Mouse (Mus musculus) monocyte, adult 5-6 weeks (primary cell): ENCODE measurements at regions not wholly inside any gene's neighbourhood (a gene's known extent, or its start where the extent isn't known, plus 50 kb on each side); places are given as distances from the start of the nearest gene placed in this dataset.

Experiments used
- ATAC-seq: fragments of 153-309, 156-312 bp; replicated peaks from 2 replicates; pipeline ENCODE4 v1.8.0; 2017; ENCODE audit warnings: mild to moderate bottlenecking; ENCODE audit not compliant: low TSS enrichment, insufficient number of reproducible peaks, severe bottlenecking, poor library complexity, low FRiP score

- ATAC-seq = no peak
Measured at GRCm38 (mm10) chr9:14199116-14199515, 75.8 kb upstream of the Sesn3 start.

- no peak for ATAC-seq
Measured at GRCm38 (mm10) chr9:14199983-14200700, 74.7 kb upstream of the Sesn3 start.

- ATAC-seq = no peak
Measured at GRCm38 (mm10) chr9:14200852-14201251, 74.0 kb upstream of the Sesn3 start.

GRCm38 (mm10) chr9:14202551-14203306 is 72.1 kb upstream of the Sesn3 start:
- no peak for ATAC-seq

- no peak for ATAC-seq
Measured at GRCm38 (mm10) chr9:14203307-14203695, 71.6 kb upstream of the Sesn3 start.

GRCm38 (mm10) chr9:14203768-14204416 is 71.0 kb upstream of the Sesn3 start:
- no peak for ATAC-seq

GRCm38 (mm10) chr9:14204817-14205216 is 70.0 kb upstream of the Sesn3 start:
- no peak for ATAC-seq

GRCm38 (mm10) chr9:14206838-14207560 is 67.9 kb upstream of the Sesn3 start:
- ATAC-seq = no peak

GRCm38 (mm10) chr9:14207561-14207936 is 67.3 kb upstream of the Sesn3 start:
- ATAC-seq = no peak

- no peak for ATAC-seq
Measured at GRCm38 (mm10) chr9:14213283-14213682, 61.6 kb upstream of the Sesn3 start.

GRCm38 (mm10) chr9:14215171-14215782 is 59.6 kb upstream of the Sesn3 start:
- ATAC-seq = no peak

GRCm38 (mm10) chr9:14215961-14216360 is 58.9 kb upstream of the Sesn3 start:
- ATAC-seq = no peak

- no peak for ATAC-seq
Measured at GRCm38 (mm10) chr9:14222936-14223335, 51.9 kb upstream of the Sesn3 start.
